Mouse (Mus musculus) spleen, postnatal 14 days (tissue): Measurements from ENCODE around the gene Arid1b.
A peak's percentile ranks its signal among the peaks of the same experiment; 100 is the strongest.

Source experiments
- DNase-seq, 2 experiments: peaks; one replicate each; pipeline ENCODE4 v3.0.0; 2021 to 2022; ENCODE audit warnings: low spot score in 2 of 2

The Arid1b gene

DNA sequence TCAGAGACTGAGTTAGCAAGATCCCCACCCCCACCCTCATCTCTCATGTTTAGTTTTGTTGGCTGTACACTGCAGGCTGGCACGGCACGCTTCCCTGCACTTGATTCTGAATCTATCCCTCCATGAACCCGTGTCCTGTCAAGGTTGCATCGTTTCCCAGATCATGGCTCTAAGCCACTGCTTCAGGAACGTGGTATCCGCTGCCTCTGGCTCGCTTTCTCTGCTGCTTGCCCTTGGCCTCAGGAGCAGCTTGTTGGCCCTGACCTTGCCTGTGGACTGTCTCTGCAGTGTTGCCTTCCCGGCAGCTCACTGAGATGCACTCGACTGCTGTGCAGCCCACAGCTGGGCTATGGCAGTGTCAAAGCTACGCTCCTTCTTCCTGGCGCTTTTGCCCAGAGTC is 252.6 kb downstream of the Arid1b start:
- DNase-seq = no peak

DNA sequence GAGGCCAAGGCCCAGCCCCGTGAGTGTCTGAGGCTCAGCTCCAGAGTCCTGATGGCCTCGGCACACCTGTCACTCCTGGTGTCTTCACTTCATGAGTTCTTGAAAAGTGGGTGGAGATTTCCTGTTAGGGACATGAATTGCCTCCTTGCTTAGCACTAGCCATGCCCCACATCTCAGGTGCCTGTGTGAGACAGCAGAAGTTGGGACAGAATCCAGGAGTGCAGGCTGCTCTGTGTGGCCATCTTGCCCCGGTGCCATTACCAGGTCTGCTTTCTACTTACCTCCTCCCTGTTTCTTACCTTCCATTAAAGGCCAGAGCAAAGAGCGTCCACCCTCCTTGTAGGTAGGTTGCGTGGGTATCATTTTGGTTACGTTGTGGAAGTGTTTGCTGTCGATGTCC is 253.1 kb downstream of the Arid1b start:
- DNase-seq = no peak

DNA sequence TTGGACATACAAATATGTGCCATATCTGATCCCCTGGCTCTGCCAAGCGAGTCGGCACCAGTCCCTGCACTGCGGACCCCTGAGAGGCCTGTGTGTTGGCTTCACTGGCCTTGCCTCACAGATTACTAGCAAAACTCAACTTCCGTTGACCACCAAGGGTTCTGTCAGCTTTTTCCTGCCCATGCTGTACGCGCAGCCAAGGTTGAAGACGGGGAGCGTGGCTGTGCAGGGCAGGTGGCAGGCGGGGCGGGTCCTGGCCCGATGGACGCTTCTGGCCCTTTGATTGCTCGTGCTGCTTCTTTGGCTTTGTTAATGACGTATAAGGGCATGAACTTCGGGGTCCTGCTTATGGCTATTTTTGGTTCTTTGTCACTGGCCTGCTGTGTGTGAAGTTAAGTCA is 253.6 kb downstream of the Arid1b start:
- DNase-seq = no peak

DNA sequence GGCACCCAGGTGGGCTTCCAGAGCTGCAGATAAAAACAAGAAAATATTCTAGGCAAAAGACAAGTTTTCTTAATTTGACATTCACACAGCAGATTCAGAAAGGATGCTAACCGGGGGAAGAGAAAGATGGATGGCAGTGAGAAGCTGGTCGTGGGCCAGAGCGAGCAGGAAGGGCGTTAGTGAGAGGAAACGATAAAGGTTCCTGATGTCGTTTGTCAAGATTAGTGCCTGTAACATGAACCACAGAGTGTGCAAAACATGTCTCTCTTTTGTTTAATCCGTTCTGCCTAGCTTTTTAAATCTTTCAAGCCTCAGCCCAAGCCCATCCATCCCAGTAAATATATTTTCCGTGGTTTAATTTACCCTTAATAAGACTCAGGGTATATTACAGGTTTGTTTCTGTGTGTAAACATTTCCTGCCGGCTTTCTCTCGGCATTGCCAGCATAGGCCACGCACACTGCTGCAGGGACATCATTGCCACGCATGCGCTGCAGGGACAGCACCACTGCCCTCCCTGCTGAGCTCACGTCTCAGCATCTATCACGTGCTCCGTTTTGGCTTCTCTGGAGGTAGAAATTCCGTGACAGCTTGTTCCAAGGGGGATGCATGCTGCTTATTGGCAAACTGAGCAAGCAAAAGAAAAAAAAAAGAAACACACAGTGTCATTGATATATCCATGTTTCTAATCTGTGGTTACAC is 255.0 kb downstream of the Arid1b start:
- no peak for DNase-seq

DNA sequence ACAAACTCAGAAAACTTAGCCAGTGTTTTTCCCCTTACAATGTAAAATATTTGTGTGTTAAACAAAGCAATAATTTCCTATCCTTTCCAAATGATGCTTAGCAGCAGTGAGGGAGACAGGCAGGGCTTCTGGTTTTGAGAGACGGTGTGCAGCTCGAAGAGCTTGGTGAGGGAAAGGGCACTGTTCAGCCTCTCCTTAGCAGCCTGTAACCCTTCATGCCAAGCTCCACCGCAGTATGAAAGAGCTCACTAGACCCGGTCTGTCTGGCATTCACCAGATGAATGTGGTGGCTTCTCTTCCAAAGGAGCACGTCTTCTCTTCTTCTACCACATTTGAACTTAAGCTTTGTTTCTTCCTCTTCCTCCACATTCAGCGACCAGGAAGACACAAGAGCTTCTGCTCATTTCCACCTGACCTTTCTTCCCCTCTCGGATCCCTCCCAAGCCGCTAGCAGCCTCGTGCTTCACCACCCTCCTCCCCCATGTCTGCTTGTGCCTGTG is 255.6 kb downstream of the Arid1b start:
- no peak for DNase-seq

DNA sequence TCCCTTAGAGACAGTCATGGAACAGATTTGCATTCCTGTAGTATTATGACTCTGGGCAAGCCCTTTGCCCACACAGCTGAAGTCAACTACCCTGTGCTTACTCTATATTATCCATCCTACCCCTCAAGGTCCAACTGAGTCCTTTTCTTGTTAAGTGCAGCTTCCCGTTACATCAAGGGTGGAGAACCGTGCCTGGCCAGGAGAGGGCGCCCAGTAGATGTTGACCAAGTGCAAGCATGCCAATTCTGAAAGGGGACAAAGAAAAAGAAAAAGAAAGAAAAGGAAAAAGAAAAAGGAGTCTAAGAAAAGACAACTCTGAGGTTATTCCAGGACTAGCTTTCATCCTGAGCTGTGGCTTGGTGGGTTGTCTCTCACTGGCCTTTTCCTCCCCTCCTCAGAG is 258.3 kb downstream of the Arid1b start:
- DNase-seq = peak; percentile 50 to 64

DNA sequence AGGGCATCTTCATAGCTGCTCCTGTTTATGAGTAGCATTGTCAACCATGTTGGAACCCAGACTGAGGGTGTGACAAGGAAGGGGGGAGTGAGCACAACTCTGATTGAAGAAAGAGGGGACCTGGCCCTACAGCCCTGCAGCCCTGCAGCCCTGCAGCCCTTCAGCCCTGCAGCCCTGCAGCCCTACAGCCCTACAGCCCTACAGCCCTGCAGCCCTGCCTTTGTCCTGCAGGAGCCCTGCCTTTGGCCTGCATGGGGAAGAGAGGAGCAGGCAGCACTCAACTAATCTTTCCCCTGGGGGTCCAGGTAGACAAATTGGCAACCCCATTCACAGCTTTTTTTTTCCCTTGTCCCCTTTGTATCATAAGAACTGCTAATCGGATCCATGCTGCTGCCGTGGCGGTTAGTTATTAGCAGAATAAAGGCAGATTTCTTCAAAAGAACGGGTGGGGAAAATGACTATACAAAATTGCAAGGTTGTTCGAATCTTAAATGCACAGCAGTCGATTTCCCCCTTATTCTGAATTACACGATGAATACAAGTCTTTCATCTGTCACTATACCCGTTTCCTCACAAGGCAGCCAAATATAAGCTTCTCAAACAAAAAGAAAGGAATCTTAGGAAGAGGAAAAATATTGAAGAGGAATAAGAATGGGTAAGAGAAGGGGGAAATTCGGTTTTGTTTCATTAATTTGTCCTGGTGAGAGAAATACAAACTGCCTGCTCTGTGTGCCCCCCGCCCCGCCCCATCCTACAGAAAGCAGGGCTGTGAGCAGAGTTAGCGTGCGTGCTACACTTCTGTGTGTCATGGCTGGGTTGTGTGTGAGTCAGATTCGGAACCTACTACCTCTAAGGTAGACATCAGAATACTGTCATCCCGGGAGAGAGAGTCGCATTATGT is 260.8 kb downstream of the Arid1b start:
- no peak for DNase-seq

DNA sequence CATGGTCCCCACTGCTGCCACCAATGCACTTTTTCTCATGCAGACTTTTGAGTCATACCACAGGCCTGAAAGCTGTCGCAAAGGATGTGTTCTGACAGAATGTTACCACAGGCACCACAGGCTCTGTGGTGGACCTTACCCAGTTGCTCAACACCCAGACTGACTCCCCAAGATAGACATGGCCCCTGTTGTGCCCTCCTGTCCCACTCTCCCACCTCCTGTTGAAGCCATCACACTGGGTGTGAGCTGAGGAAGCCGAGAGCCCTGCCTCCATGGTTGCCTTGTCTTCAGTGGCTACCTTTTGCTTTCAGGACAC is 261.4 kb downstream of the Arid1b start:
- no peak for DNase-seq

DNA sequence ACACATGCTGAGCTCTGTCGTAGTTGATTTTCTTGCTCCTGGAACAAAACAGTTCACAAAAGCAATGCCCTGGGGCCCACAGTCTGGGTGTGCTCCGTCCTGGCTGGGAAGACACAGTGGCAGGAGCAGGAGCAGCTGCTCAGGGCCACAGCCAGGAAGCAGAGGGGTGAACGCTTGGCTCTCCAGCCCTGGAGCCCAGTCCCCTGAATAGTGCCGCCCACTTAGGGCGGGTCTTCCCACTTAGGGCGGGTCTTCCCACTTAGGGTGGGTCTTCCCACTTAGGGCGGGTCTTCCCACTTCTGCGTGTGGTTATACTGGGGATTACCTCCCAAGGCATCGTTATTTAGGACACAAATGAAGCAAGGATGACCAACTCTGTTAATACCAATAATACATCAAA is 264.8 kb downstream of the Arid1b start:
- DNase-seq = no peak

DNA sequence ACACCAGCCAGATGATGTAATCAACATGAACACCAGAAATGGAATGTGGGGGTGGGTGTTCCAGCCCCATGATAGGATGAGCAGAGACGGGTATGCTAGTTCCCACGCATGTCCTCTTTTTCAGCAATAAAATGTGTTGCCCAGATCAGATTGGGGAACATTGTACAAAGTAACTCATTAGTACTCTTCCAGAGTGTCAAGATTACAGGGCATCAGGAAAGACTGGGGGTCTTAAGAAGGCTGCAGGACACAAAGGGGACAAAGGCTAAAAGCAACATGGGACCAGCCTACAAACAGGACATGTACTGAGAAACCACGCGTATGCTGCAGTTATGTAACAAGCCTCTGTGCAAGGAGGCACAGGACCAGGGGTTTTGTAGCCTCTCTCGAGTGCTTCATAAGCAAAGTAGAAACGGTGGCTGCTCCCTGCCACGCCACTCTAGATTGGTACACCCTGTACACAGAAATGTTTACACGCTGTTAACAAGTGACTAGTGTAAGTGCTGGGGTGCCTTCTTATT is 267.1 kb downstream of the Arid1b start:
- no peak for DNase-seq

DNA sequence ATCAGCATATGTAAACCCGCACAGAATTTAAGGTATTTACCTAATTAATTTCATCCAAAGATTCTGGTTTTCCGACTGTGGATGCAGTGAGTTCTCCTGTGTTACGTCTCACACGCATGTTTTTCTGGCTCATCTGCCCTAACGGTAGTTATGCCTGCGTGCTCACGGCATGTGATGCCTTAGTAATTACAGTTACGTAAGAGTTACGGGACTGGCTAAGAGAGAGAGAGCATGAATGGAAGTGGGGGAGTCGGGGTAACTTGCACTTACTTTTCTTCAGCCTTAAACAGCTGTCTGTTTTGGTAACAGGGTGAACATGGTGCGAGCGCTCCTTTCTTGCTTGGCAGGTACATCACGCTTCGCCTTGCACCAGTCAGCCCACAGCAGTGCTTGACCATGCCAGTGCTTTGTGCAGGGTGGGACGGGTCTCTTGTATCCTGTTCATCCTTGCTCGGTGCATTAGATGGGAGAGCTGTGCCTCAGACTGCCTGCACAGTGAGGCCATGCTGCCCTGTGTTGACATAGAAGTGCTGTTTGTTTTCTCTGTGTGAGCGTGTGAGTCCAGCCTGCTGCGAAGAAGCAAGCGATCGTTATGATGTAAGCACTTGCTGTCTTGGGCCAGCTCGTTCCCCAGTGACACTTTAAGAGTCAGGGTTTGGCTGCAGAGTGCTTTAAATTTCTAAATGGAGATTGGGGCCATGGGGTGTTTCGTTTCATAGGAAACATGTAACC is 267.9 kb downstream of the Arid1b start:
- DNase-seq = no peak

DNA sequence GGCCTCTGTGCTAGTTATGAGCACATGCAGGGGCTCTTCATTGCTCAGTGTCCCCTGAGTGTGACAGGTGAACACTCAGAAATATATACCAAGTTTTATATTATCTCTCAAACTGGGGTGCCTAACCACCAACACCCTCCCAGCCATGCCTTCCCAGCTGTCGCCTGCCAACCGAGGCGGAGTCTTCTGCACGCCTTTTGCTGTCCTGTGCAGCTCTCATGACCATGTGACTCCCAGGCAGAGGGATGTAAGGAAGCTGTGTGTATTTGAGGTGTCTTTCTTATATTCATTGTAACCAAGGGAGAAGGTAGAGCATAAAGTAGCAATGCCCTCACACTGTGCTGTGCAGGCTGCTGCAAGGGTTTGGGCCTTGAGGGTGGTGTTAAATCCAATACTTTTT is 268.7 kb downstream of the Arid1b start:
- DNase-seq = no peak

DNA sequence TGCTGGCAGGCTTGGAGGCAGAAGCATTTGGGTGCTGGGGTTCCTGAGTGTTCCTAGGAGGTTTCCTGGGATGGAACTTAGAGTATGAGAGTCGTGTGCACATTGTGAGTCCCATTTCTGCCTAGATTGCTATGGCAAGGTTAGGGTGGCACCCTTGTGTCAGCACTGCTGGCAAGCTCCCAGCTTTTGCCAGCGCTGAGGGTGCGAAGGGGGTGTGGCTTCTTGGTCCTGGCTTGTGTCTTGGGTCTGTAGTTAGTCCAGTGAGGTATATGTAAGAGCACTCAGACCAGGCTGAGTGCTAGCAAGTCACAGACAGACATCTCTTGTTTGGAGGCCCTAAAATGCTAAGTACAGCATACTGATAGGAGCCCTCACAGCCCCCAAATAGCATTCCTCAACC is 270.7 kb downstream of the Arid1b start:
- DNase-seq = no peak

DNA sequence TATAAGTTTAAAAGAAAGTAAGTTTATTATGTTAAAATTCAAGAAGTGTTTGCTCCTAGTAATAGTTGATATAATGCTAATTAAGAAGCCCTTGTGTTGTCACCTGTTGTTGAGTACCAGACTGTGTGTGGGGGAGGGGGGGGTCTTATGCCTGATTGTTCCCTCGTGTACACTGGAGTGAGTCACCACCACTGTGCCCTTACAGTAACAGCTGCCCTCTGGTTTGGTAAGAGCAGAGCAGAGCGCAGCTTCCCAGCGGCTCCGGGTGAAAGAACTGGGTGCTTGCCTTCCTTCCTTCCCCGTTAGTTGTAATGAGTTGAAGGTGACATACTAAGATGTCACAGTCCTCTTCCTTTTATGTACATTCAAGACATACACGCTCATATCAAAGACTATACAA is 271.5 kb downstream of the Arid1b start:
- no peak for DNase-seq

DNA sequence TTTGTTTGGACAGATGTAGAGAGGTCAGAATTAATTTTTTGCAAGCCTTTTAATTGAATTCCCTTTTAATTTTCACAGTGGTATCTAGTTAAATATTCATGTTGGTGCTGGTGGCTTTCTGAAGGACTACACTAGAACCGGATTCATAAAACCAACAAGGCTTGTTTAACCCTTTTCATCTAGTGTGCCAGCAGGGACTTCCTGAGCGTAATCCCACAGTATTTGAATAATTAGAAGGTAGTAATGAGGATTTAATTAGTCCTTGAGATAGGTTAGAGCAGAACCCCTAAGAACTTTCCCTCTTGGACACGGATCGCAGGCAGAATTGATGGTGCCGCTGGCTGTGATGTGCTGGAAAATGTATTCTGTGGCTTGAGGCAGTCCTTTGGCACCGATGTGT is 273.6 kb downstream of the Arid1b start:
- DNase-seq = no peak

DNA sequence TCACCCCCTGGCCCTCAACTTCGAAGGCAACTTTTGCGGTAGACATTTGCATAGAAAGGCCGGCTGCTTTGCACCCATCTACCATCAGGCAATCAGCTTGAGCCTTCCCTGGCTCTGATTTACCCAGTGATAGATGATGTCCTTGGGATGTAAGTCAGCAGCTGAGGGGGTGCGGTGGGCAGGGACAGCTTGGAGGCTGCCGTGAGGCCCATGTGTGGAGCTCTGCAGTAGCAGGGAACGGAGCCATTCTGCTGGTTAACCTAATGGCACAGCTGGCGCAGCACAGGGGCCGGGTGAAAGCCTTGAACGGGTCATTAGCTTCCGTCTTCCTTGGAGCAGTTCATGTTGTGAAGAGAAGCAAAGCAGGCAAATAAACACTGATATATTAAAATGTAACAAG is 275.2 kb downstream of the Arid1b start:
- no peak for DNase-seq

DNA sequence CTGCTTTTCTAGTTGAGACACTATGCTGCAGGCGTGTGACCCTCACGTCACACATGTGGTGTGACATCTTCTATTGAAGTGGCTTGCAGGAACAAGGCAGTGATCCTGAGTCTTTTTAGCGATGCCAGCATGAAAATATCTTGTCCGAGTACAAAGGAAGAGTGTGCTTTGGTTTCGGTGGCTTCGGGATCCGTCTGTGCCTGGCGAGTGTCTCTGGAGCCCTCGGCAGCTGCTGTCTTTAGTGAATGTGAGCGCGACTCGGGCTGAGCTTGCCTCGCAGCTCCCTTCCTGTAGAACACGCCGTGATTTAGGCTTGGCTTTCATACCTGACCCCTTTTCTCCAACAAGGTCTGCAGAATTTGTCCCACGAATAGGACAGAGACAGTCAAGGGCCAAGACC is 275.6 kb downstream of the Arid1b start:
- no peak for DNase-seq

DNA sequence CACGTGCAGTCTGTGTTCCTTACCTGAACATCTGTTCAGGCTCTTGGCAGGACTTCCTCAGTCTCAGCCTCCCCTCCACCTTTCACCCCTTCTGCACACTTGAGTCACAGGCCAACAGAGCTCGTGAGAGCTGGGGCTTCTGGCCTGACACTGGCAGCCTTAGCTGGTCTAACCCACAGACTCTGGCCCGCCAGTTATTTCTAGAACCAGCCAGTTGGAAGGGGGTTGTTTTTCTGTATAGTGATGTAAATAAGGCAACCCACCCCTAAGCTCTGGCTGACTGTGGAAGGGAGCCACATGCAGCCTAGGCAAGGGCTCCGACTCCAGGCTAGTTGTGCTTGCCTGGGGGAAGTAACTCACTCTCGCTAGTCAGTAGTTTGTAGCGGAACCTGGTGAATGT is 276.7 kb downstream of the Arid1b start:
- no peak for DNase-seq

DNA sequence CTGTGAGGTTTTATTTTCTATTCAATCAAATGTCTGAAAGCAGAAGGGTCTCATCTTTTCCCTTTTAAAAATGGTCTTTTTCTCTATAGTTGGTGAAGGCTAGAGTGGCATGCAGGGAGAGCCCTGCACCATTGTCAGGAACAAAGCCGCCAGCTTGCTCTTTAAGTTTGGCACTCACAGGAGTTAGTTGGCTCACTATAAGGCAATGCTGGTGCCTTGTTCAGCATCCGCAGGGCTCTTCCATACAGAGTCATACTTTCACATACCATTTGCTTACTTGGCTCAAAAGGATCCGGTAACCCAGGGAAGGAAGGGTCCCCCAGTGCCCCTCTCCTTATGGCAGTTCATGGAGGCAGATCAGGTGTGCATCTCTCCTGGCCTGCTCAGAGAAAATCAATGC is 279.0 kb downstream of the Arid1b start:
- no peak for DNase-seq

DNA sequence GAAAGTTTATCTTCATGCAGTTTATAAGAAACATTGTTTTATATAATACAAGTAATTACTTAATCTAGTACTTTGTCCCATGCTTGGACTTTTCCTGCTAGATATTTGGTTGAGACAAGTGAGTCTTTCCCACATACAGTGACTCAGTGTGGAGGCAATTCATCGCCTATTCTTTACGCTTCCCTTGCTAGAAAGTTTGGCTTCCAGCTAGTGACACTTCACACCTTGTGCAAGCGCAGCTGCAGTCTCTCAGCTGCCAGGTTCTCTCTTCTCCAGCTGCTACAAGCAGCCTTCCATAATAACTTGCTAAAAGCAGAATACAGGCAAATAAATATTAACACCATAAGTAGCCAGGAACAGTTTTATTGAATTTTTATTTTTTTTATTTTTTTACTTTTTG is 279.6 kb downstream of the Arid1b start:
- DNase-seq = no peak

DNA sequence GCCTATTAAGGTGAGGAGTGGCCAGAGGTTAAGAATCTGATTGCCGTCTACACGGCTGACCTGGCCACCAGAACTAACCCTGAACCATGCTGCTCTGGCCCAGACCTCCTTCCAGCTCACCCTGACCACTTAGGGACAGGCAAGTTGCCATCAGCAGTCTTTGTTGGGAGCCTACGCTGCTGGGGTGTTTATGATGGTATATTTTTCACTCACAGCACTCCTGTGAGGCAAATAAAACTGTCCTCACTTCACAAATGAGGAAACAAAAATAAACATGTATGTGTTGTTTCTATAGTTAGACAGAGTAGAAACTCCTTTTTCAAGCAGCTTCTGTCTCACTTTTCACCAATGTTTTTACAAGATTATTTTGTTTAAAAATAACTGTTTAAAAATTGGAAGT is 280.3 kb downstream of the Arid1b start:
- no peak for DNase-seq

DNA sequence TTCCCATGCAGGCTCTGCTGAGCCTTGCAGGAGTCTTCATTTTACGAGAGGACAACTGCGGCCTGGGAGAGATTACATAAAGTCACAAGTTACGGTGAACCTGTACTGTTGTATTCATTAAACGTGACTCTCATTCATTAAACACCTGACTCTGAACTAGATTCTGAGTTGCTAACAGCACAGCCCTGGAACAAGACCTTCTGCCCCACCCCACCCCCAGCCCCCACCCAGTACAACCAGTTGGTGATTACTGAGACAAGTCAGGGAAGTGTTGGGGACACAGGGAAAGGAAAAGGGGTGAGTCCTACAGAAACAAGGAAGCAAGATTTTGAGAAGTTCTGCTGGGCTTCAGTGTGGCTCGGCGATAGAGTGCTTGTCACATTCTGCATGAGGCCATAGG is 281.6 kb downstream of the Arid1b start:
- DNase-seq = no peak
